Mouse (Mus musculus) limb, embryonic 14.5 days (tissue): ENCODE measurements around the gene Slc16a8. TPM values are rescaled to one million over a fixed set of nuclear protein-coding genes. Genes with fewer than 3 reads are reported as not detected.

Experiments
- ATAC-seq: fragments of 200-750 bp; cut with Nextera tagmentation; 2 replicates; pipeline ENCODE4 v1.8.0; 2017; ENCODE audit warnings: low read depth, moderate number of reproducible peaks, moderate TSS enrichment; ENCODE audit not compliant: low FRiP score
- DNase-seq: peaks from one replicate; pipeline ENCODE4 v3.0.0-alpha.2; 2015; ENCODE audit warnings: low spot score
- H3K27ac ChIP-seq: fragments of 300-500 bp; sonication (generic); replicated peaks from 2 replicates; pipeline ENCODE4 v1.5.1; 2014; ENCODE audit warnings: low read depth, mild to moderate bottlenecking, low read length, moderate library complexity, mixed read lengths
- H3K27me3 ChIP-seq: fragments of 300-500 bp; sonication (generic); 2 replicates; pipeline ENCODE4 v1.6.1; 2014; ENCODE audit warnings: low read length, mixed read lengths; ENCODE audit not compliant: control insufficient read depth, insufficient read depth
- H3K36me3 ChIP-seq: fragments of 300-500 bp; sonication (generic); 2 replicates; pipeline ENCODE4 v1.6.1; 2014; ENCODE audit warnings: mild to moderate bottlenecking, low read length, moderate library complexity, mixed read lengths; ENCODE audit not compliant: control insufficient read depth, insufficient read depth
- H3K4me1 ChIP-seq: fragments of 300-500 bp; sonication (generic); 2 replicates; pipeline ENCODE4 v1.6.1; 2014; ENCODE audit warnings: antibody characterized with exemption, low read length, mixed read lengths; ENCODE audit not compliant: control insufficient read depth, insufficient read depth
- H3K4me2 ChIP-seq: fragments of 300-500 bp; sonication (generic); replicated peaks from 2 replicates; pipeline ENCODE4 v1.6.1; 2014; ENCODE audit warnings: low read depth, mild to moderate bottlenecking, low read length, moderate library complexity; ENCODE audit not compliant: severe bottlenecking
- H3K4me3 ChIP-seq: fragments of 300-500 bp; sonication (generic); replicated peaks from 2 replicates; pipeline ENCODE4 v1.5.1; 2014; ENCODE audit warnings: low read length
- H3K9ac ChIP-seq: fragments of 300-500 bp; sonication (generic); 2 replicates; pipeline ENCODE4 v1.6.1; 2014; ENCODE audit warnings: mild to moderate bottlenecking, low read depth, low read length, moderate library complexity; ENCODE audit not compliant: severe bottlenecking
- H3K9me3 ChIP-seq: fragments of 300-500 bp; sonication (generic); 2 replicates; pipeline ENCODE4 v1.6.1; 2016; ENCODE audit warnings: low read length; ENCODE audit not compliant: control insufficient read depth
- POLR2A ChIP-seq: fragments of 200-500 bp; IDR thresholded peaks from 2 replicates; pipeline ENCODE4 v1.8.0; 2012; ENCODE audit warnings: inconsistent platforms, mild to moderate bottlenecking, moderate library complexity, borderline replicate concordance; ENCODE audit not compliant: insufficient read depth, insufficient read length; ENCODE audit errors: extremely low read depth
- WGBS: fragments of 180-500 bp; shearing (Covaris S2); extraction: QIAGEN DNeasy Blood & Tissue Kit; methylation state at CpG from one replicate; pipeline ENCODE4 v1.1.7; 2014; 5-methylcytosine and 5-hydroxymethylcytosine counted together
- polyA plus RNA-seq, 2 experiments: library from polyadenylated mRNA; depleted of rRNA in 1 of 2; stranded (reverse) in 1 of 2; unstranded in 1 of 2; fragments of >200 nt; fragmentation: Nextera tagmentation in 1 of 2; extraction: Ambion mirVana in 1 of 2; gene quantifications; 2 replicates each; pipeline versions ENCODE4 v1.2.1 to v1.2.3; 2012 to 2014

The Slc16a8 gene
- polyA plus RNA-seq, 2 experiments = 0.16 to 0.51 TPM

DNA sequence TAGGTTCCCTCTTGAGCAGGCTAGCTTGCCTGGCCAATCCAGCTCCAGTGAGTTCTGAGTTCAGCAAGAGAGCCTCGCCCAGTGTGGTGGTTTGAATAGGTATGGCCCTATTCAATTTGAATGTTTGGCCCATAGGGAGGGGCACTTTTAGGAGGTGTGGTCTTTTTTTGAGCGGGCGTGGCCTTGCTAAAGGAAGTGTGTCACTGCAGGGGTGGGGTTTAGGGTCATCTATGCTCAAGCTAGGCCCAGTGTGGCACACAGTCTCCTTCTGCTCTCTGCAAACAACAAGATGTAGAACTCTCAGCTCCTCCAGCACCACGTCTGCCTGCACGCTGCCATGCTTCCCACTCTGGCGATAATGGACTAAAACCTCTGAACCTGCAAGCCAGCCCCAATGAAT is 9.2 kb upstream of the Slc16a8 start:
- 92% methylated on average over 6 of the region's 6 CpGs for WGBS
- Histone ChIP-seq H3K9me3 (no peaks in the 10 kb centered on the region), H3K36me3 (no peaks in the 10 kb centered on the region), H3K27ac (no peak overlapping the region), H3K27me3 (peaks cover 15% of the 10 kb centered on the region; the same call in 1 of the 2 replicates), H3K4me3 (no peak overlapping the region), H3K4me1 (no peaks in the 10 kb centered on the region), H3K4me2 (no peak overlapping the region), H3K9ac (no peak overlapping the region)
- ATAC-seq (no peak), DNase-seq (no peak)
- TF ChIP-seq POLR2A = no peak

- 0 out of 2 replicates have a peak overlapping the region, but pooled peaks have one; percentile 97 for H3K4me2 ChIP-seq
- no peak for ATAC-seq
- no peak overlapping the region for H3K9ac ChIP-seq
Observed at GRCm38 (mm10) chr15:79262786-79263309, 8.3 kb upstream of the Slc16a8 start.

DNA sequence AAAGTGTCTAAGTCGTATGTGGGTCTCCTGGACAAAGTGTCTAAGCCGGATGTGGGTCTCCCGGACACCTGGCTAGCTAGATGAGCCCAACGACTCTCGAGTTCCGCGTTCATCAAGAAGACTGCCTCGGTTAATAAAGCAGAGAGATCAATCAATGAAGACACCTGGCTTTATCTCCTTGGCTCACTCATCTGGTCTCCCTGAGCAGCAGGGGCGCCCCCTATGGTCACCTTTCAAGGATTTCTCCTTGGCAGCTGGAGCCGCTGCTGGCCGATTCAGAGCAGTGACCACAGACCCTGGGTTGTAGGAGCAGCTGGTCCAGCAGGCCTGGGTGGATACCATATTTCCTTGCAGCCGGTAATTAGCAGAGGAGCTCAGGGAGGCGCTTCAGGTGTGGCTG is 7.8 kb upstream of the Slc16a8 start:
- Histone ChIP-seq H3K9ac (no peak overlapping the region), H3K9me3 (no peaks in the 10 kb centered on the region), H3K4me3 (peak overlapping the region; percentile 58), H3K4me2 (peak overlapping the region; percentile 97), H3K36me3 (no peaks in the 10 kb centered on the region), H3K27me3 (peaks cover 15% of the 10 kb centered on the region; the same call in 1 of the 2 replicates), H3K27ac (no peak overlapping the region), H3K4me1 (no peaks in the 10 kb centered on the region)
- ATAC-seq = no peak
- WGBS = 23% methylated on average over 13 of the region's 13 CpGs
- peak; percentile 25 for DNase-seq
- TF ChIP-seq POLR2A = no peak

More at GRCm38 (mm10) chr15:79262786-79263309, 8.3 kb upstream of the Slc16a8 start:
- no peaks in the 10 kb centered on the region for H3K36me3 ChIP-seq
- H3K4me1 ChIP-seq = no peaks in the 10 kb centered on the region
- no peak overlapping the region for H3K27ac ChIP-seq
- H3K9me3 ChIP-seq = no peaks in the 10 kb centered on the region
- no peak for DNase-seq
- H3K27me3 ChIP-seq = peaks cover 15% of the 10 kb centered on the region; the same call in 1 of the 2 replicates
- no peak for TF ChIP-seq POLR2A
- WGBS = 97% methylated on average over 3 of the region's 3 CpGs
- H3K4me3 ChIP-seq = no peak overlapping the region

GRCm38 (mm10) chr15:79261757-79262156 is 7.2 kb upstream of the Slc16a8 start:
- H3K36me3 ChIP-seq = no peaks in the 10 kb centered on the region
- H3K4me2 ChIP-seq = peak overlapping the region; percentile 97
- H3K9me3 ChIP-seq = no peaks in the 10 kb centered on the region
- ATAC-seq = peak; percentile 54
- WGBS = 0% methylated on average over 20 of the region's 28 CpGs
- H3K9ac ChIP-seq = peak overlapping the region; percentile 55
- H3K27me3 ChIP-seq = peaks cover 15% of the 10 kb centered on the region; the same call in 1 of the 2 replicates
- no peak overlapping the region for H3K27ac ChIP-seq
- H3K4me3 ChIP-seq = peak overlapping the region; percentile 58
- H3K4me1 ChIP-seq = no peaks in the 10 kb centered on the region
- no peak for DNase-seq
- no peak for TF ChIP-seq POLR2A

DNA sequence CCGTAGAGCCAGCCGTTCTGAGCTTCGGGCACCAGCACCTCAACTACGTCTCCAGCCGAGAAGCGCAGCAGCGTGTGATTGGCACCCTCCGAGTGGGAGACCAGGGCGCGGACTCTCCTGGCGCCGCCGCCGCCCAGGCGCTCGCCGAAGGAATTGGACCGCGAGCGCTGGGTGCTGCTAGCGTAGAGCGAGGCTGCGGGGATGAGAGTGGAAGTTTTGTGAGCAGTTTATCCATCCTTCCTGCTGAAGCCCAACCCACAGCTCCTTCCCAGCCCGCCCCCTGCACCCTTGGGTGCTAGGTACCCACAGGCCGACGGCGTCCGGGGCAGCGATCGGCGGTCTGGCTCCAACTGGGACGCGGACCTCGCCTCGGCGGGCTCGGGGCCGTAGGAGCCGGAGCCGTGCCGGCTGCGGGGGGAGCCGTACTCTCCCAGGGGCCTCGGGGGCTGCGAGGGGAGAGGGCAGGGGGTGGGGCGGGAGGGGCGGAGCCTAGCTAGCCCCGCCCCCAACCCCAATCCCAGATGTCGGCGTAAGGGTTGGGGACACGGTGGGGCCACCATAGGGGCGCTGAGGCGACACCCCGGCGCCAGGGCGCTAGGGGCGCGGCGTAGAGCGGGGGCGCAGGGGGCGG is 6.6 kb upstream of the Slc16a8 start:
- Histone ChIP-seq H3K4me1 (no peaks in the 10 kb centered on the region), H3K27me3 (peaks cover 15% of the 10 kb centered on the region; the same call in 1 of the 2 replicates), H3K4me2 (peak overlapping the region; percentile 97), H3K9ac (peak overlapping the region; percentile 55), H3K27ac (no peak overlapping the region), H3K36me3 (no peaks in the 10 kb centered on the region), H3K9me3 (no peaks in the 10 kb centered on the region), H3K4me3 (peak overlapping the region; percentile 58)
- ATAC-seq = peak; percentile 76
- under 1% methylated on average over 27 of the region's 62 CpGs for WGBS
- peak; percentile 38 for DNase-seq
- TF ChIP-seq POLR2A = no peak
